Mouse (Mus musculus) heart, postnatal 10 days (tissue): ENCODE data around the gene Rwdd4a. TPM values are rescaled to one million over a fixed set of nuclear protein-coding genes. Genes with fewer than 3 reads are reported as not detected.

Experiments
- DNase-seq, 2 experiments: peaks; one replicate each; pipeline ENCODE4 v3.0.0; 2021
- intact Hi-C: fragments of 180-260 bp; cut with DNase I; formaldehyde crosslinking; loops from one replicate; pipeline ENCODE4 v1.15.1; 2025
- total RNA-seq, 2 experiments: library from RNA; stranded (reverse); gene quantifications; 2 replicates each; pipeline ENCODE4 v1.2.3; 2021

Rwdd4a gene
- 10 to 100 TPM; 48.0 to 52.0 TPM for total RNA-seq

GRCm38 (mm10) chr8:47533344-47534125 lies at the start of gene Rwdd4a, which contains the start of gene Trappc11:
Gene Rwdd4a (plus strand): TSS chr8:47533664.
Gene Trappc11 (minus strand): TSS chr8:47533470.
- peak; percentile 98 for DNase-seq

GRCm38 (mm10) chr8:47487231-47487630 lies 46.2 kb upstream of the Rwdd4a start:
- intact Hi-C loops = no loop called here
- no peak for DNase-seq

More at GRCm38 (mm10) chr8:47533344-47534125, at the start of gene Rwdd4a, which contains the start of gene Trappc11:
- intact Hi-C loops = loop anchor here (1.0 to 5.0 kb wide), 3 partner anchors 121 to 161 kb away; partner anchors contain the start of gene Ing2

- DNase-seq = no peak
- intact Hi-C loops = no loop called here
These were observed 40.4 kb upstream of the Rwdd4a start for GRCm38 (mm10) chr8:47493106-47493505.

- intact Hi-C loops = no loop called here
- no peak for DNase-seq
These were observed 38.8 kb upstream of the Rwdd4a start for GRCm38 (mm10) chr8:47494602-47495153.

GRCm38 (mm10) chr8:47495428-47495827 lies 38.0 kb upstream of the Rwdd4a start:
- DNase-seq = peak in 1 of 2 experiments; percentile 10
- intact Hi-C loops = no loop called here

GRCm38 (mm10) chr8:47501994-47502393 lies 31.5 kb upstream of the Rwdd4a start:
- intact Hi-C loops = no loop called here
- no peak for DNase-seq

GRCm38 (mm10) chr8:47502546-47502945 lies 30.9 kb upstream of the Rwdd4a start:
- DNase-seq = no peak
- intact Hi-C loops = no loop called here

- no peak for DNase-seq
These were observed 28.0 kb upstream of the Rwdd4a start for GRCm38 (mm10) chr8:47505431-47505830.

GRCm38 (mm10) chr8:47510930-47511329 lies 22.5 kb upstream of the Rwdd4a start:
- intact Hi-C loops = no loop called here
- no peak for DNase-seq

More at GRCm38 (mm10) chr8:47505431-47505830, 28.0 kb upstream of the Rwdd4a start:
- intact Hi-C loops = no loop called here

GRCm38 (mm10) chr8:47513601-47514000 lies 19.9 kb upstream of the Rwdd4a start:
- intact Hi-C loops = no loop called here
- DNase-seq = no peak

GRCm38 (mm10) chr8:47528094-47528493 lies 5.4 kb upstream of the Rwdd4a start:
- no peak for DNase-seq
- intact Hi-C loops = no loop called here

- intact Hi-C loops = no loop called here
- no peak for DNase-seq
These were observed 4.9 kb downstream of the Rwdd4a start for GRCm38 (mm10) chr8:47538323-47538722.

GRCm38 (mm10) chr8:47542746-47543145 lies 9.3 kb downstream of the Rwdd4a start:
- DNase-seq = no peak
- intact Hi-C loops = no loop called here

GRCm38 (mm10) chr8:47544094-47544493 lies 10.6 kb downstream of the Rwdd4a start:
- DNase-seq = no peak
- intact Hi-C loops = no loop called here

GRCm38 (mm10) chr8:47547102-47547501 lies 13.6 kb downstream of the Rwdd4a start:
- intact Hi-C loops = no loop called here
- no peak for DNase-seq

GRCm38 (mm10) chr8:47553613-47554012 lies 20.1 kb downstream of the Rwdd4a start:
- intact Hi-C loops = no loop called here
- DNase-seq = no peak

- intact Hi-C loops = no loop called here
- DNase-seq = peak; percentile 4 to 20
These were observed 23.0 kb downstream of the Rwdd4a start for GRCm38 (mm10) chr8:47556446-47556845.

GRCm38 (mm10) chr8:47558274-47558673 lies 24.8 kb downstream of the Rwdd4a start:
- DNase-seq = no peak
- intact Hi-C loops = no loop called here

GRCm38 (mm10) chr8:47560801-47561200 lies 27.3 kb downstream of the Rwdd4a start:
- intact Hi-C loops = no loop called here
- DNase-seq = no peak

GRCm38 (mm10) chr8:47566551-47566950 lies 33.1 kb downstream of the Rwdd4a start:
- DNase-seq = no peak

GRCm38 (mm10) chr8:47568098-47568497 lies 34.6 kb downstream of the Rwdd4a start:
- DNase-seq = no peak
- intact Hi-C loops = no loop called here

More at GRCm38 (mm10) chr8:47566551-47566950, 33.1 kb downstream of the Rwdd4a start:
- intact Hi-C loops = no loop called here

GRCm38 (mm10) chr8:47570161-47570560 lies 36.7 kb downstream of the Rwdd4a start:
- intact Hi-C loops = no loop called here
- no peak for DNase-seq
